Mouse (Mus musculus): ENCODE results near the gene Vegfd.

Vegfd gene

GRCm38 (mm10) chrX:164419955-164420354 lies 46.8 kb downstream of the Vegfd start:
- no peak for DNase-seq (ENCODE audit: low spot score in 2 of 2)

- DNase-seq (ENCODE audit: low spot score in 2 of 2), result no peak
Observed at GRCm38 (mm10) chrX:164420518-164420917, 47.3 kb downstream of the Vegfd start.

- no peak for DNase-seq (ENCODE audit: low spot score in 2 of 2)
Observed at GRCm38 (mm10) chrX:164424821-164425220, 51.6 kb downstream of the Vegfd start.

- no peak for DNase-seq (ENCODE audit: low spot score in 2 of 2)
Observed at GRCm38 (mm10) chrX:164427295-164427694, 54.1 kb downstream of the Vegfd start.

GRCm38 (mm10) chrX:164428224-164428623 lies 55.0 kb downstream of the Vegfd start:
- DNase-seq (ENCODE audit: low spot score in 2 of 2), result no peak

GRCm38 (mm10) chrX:164430621-164431020 lies 57.4 kb downstream of the Vegfd start:
- no peak for DNase-seq (ENCODE audit: low spot score in 2 of 2)

- DNase-seq (ENCODE audit: low spot score in 2 of 2), result no peak
Observed at GRCm38 (mm10) chrX:164431133-164431532, 58.0 kb downstream of the Vegfd start.

- no peak for DNase-seq (ENCODE audit: low spot score in 2 of 2)
Observed at GRCm38 (mm10) chrX:164431541-164431940, 58.4 kb downstream of the Vegfd start.

GRCm38 (mm10) chrX:164432682-164433081 lies 59.5 kb downstream of the Vegfd start:
- DNase-seq (ENCODE audit: low spot score in 2 of 2), result no peak

GRCm38 (mm10) chrX:164436709-164437108 lies 63.5 kb downstream of the Vegfd start, which contains the start of gene Asb11:
Asb11 (plus strand) TSS chrX:164436994.
- peak in 1 of 2 experiments; percentile 7 for DNase-seq (ENCODE audit: low spot score in 2 of 2)

- no peak for DNase-seq (ENCODE audit: low spot score in 2 of 2)
Observed at GRCm38 (mm10) chrX:164439462-164439861, 66.3 kb downstream of the Vegfd start.

GRCm38 (mm10) chrX:164440140-164440539 lies 67.0 kb downstream of the Vegfd start:
- no peak for DNase-seq (ENCODE audit: low spot score in 2 of 2)

- no peak for DNase-seq (ENCODE audit: low spot score in 2 of 2)
Observed at GRCm38 (mm10) chrX:164440703-164441102, 67.5 kb downstream of the Vegfd start.

GRCm38 (mm10) chrX:164441306-164441705 lies 68.1 kb downstream of the Vegfd start:
- no peak for DNase-seq (ENCODE audit: low spot score in 2 of 2)

GRCm38 (mm10) chrX:164445601-164446000 lies 72.4 kb downstream of the Vegfd start:
- no peak for DNase-seq (ENCODE audit: low spot score in 2 of 2)

GRCm38 (mm10) chrX:164446106-164446551 lies 73.0 kb downstream of the Vegfd start:
- DNase-seq (ENCODE audit: low spot score in 2 of 2), result no peak

GRCm38 (mm10) chrX:164446835-164447681 lies 73.9 kb downstream of the Vegfd start:
- DNase-seq (ENCODE audit: low spot score in 2 of 2), result no peak

- no peak for DNase-seq (ENCODE audit: low spot score in 2 of 2)
Observed at GRCm38 (mm10) chrX:164447682-164448071, 74.5 kb downstream of the Vegfd start.

- no peak for DNase-seq (ENCODE audit: low spot score in 2 of 2)
Observed at GRCm38 (mm10) chrX:164449201-164449600, 76.0 kb downstream of the Vegfd start.

Measured in right cerebral cortex, postnatal 36 days (tissue).